Mouse (Mus musculus): Measurements from ENCODE around the gene Rora. TPM values are rescaled to one million over a fixed set of nuclear protein-coding genes. Genes with fewer than 3 reads are reported as not detected.

Gene Rora
- polyA plus RNA-seq, 1 experiment from 2014 or later, result 11.1 TPM

- peak overlapping the region; percentile 61 for H3K27ac ChIP-seq (replicated peaks)
- no peaks in the 10 kb centered on the region for H3K27me3 ChIP-seq
- H3K36me3 ChIP-seq, result no peaks in the 10 kb centered on the region
- H3K9ac ChIP-seq, result no peak overlapping the region
- no peak overlapping the region for H3K4me3 ChIP-seq
- peaks cover 24% of the 10 kb centered on the region for H3K4me1 ChIP-seq (replicated peaks)
- WGBS, result 18% methylated on average over 4 of the region's 4 CpGs
- no peak overlapping the region for H3K4me2 ChIP-seq
- H3K9me3 ChIP-seq, result no peaks in the 10 kb centered on the region
- ATAC-seq (ENCODE audit: low read depth), result peak; percentile 67; the same call in 1 of the 2 replicates
These were observed 41.4 kb downstream of the Rora start for GRCm38 (mm10) chr9:68694889-68695495.

GRCm38 (mm10) chr9:68695496-68695969 is 41.9 kb downstream of the Rora start:
- peaks cover 24% of the 10 kb centered on the region for H3K4me1 ChIP-seq (replicated peaks)
- no peaks in the 10 kb centered on the region for H3K36me3 ChIP-seq
- H3K9ac ChIP-seq, result no peak overlapping the region
- H3K27me3 ChIP-seq, result no peaks in the 10 kb centered on the region
- H3K4me3 ChIP-seq, result no peak overlapping the region
- H3K27ac ChIP-seq (replicated peaks), result peak overlapping the region; percentile 61
- 0 out of 2 replicates have a peak, but pooled peaks have one; percentile 19 for ATAC-seq (ENCODE audit: low read depth)
- H3K4me2 ChIP-seq, result no peak overlapping the region
- 37% methylated on average over 16 of the region's 16 CpGs for WGBS
- no peaks in the 10 kb centered on the region for H3K9me3 ChIP-seq

DNA sequence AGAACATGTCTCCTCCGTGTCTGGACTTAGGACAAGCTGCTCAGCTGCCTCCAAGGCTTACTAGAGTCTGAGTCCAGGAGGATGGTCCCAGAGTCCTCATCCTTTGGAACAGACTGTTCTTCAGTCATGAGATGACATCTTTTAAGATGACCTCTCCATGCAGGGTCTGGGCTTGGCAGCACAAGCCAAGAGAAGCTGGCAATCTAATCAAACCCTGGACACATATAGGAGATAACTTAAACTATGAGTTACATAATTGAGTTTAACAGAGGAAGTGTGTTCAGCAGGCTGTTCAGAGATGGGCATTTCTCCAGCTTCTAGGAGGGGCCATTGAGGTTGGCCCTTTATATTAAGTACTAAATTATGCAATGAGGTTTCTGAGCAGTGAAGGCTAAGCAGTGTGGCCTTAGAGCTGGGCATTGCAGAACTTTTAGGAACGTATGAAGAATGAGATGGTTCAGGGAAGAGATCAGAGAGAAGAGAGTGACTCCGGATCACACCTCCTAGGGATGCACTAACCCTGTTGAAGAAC is 42.9 kb downstream of the Rora start:
- WGBS, result 83% methylated on average over 3 of the region's 3 CpGs
- H3K27ac ChIP-seq (replicated peaks), result no peak overlapping the region
- no peaks in the 10 kb centered on the region for H3K9me3 ChIP-seq
- no peak overlapping the region for H3K4me2 ChIP-seq
- H3K4me3 ChIP-seq, result no peak overlapping the region
- H3K9ac ChIP-seq, result no peak overlapping the region
- peaks cover 24% of the 10 kb centered on the region for H3K4me1 ChIP-seq (replicated peaks)
- no peaks in the 10 kb centered on the region for H3K36me3 ChIP-seq
- ATAC-seq (ENCODE audit: low read depth), result no peak
- H3K27me3 ChIP-seq, result no peaks in the 10 kb centered on the region

DNA sequence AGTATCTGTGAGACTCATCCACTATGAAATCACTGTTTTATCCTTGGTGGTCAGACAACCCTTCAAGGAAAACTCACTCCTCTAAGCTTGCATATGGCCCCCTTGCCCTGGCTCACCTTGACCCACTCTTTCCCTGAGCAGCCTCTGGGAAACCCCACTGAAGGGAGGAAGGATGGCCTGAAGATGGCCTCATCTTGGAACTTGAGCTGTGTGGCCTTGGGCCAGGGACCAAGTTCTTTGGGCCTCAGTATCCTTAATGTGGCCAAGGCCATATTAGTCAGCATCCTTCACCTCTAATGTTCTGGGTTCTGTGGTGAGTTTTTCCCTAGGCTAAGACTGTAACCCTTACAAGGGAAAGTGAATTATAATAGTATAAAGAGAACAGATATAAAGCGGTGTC is 45.8 kb downstream of the Rora start:
- Histone ChIP-seq H3K4me1 (replicated peaks) (peaks cover 24% of the 10 kb centered on the region), H3K36me3 (no peaks in the 10 kb centered on the region), H3K27me3 (no peaks in the 10 kb centered on the region), H3K4me3 (no peak overlapping the region), H3K27ac (replicated peaks) (no peak overlapping the region), H3K4me2 (no peak overlapping the region), H3K9me3 (no peaks in the 10 kb centered on the region), H3K9ac (no peak overlapping the region)
- WGBS, result 89% methylated on average over 1 of the region's 1 CpGs
- ATAC-seq (ENCODE audit: low read depth), result no peak

DNA sequence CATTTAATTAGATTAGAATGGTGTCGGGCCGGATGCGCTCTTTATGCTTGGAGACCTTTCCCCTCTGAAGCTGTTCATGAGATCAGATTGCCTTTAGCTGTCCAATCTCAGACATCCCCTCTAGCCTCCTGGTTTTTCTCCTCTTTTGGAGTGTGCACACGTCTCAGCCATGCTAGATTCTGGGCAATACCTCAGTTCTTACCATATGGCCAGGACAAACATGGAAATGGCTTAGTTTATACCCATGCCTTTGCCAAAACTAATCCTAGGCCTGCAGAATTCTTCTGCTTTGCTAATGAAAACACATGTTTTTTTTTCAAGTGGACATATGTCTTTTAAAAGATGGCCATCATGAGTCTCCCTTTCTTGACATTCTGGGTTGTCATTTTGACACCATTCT is 46.3 kb downstream of the Rora start:
- Histone ChIP-seq H3K4me3 (no peak overlapping the region), H3K4me2 (no peak overlapping the region), H3K9ac (no peak overlapping the region), H3K36me3 (no peaks in the 10 kb centered on the region), H3K27me3 (no peaks in the 10 kb centered on the region), H3K27ac (replicated peaks) (no peak overlapping the region), H3K4me1 (replicated peaks) (peaks cover 20% of the 10 kb centered on the region), H3K9me3 (no peaks in the 10 kb centered on the region)
- WGBS, result 57% methylated on average over 4 of the region's 4 CpGs
- no peak for ATAC-seq (ENCODE audit: low read depth)

- no peak overlapping the region for H3K4me2 ChIP-seq
- WGBS, result 69% methylated on average over 5 of the region's 5 CpGs
- no peaks in the 10 kb centered on the region for H3K9me3 ChIP-seq
- no peak overlapping the region for H3K27ac ChIP-seq (replicated peaks)
- ATAC-seq (ENCODE audit: low read depth), result no peak
- H3K36me3 ChIP-seq, result no peaks in the 10 kb centered on the region
- H3K9ac ChIP-seq, result no peak overlapping the region
- no peak overlapping the region for H3K4me3 ChIP-seq
- no peaks in the 10 kb centered on the region for H3K27me3 ChIP-seq
- peaks cover 13% of the 10 kb centered on the region for H3K4me1 ChIP-seq (replicated peaks)
These were observed 54.0 kb downstream of the Rora start for GRCm38 (mm10) chr9:68707636-68708035.

GRCm38 (mm10) chr9:68709232-68709631 is 55.6 kb downstream of the Rora start:
- no peak for ATAC-seq (ENCODE audit: low read depth)

GRCm38 (mm10) chr9:68710893-68711654 is 57.5 kb downstream of the Rora start:
- no peak overlapping the region for H3K4me3 ChIP-seq
- no peaks in the 10 kb centered on the region for H3K36me3 ChIP-seq
- H3K27ac ChIP-seq (replicated peaks), result peak overlapping the region; percentile 53
- H3K4me2 ChIP-seq, result no peak overlapping the region
- 68% methylated on average over 14 of the region's 14 CpGs for WGBS
- H3K4me1 ChIP-seq (replicated peaks), result peaks cover 13% of the 10 kb centered on the region
- ATAC-seq (ENCODE audit: low read depth), result no peak
- no peak overlapping the region for H3K9ac ChIP-seq
- no peaks in the 10 kb centered on the region for H3K27me3 ChIP-seq
- no peaks in the 10 kb centered on the region for H3K9me3 ChIP-seq

More at GRCm38 (mm10) chr9:68709232-68709631, 55.6 kb downstream of the Rora start:
- no peaks in the 10 kb centered on the region for H3K27me3 ChIP-seq
- no peak overlapping the region for H3K27ac ChIP-seq (replicated peaks)
- 62% methylated on average over 8 of the region's 8 CpGs for WGBS
- H3K4me1 ChIP-seq (replicated peaks), result peaks cover 13% of the 10 kb centered on the region
- H3K4me3 ChIP-seq, result no peak overlapping the region
- H3K4me2 ChIP-seq, result no peak overlapping the region
- no peaks in the 10 kb centered on the region for H3K36me3 ChIP-seq
- no peak overlapping the region for H3K9ac ChIP-seq
- H3K9me3 ChIP-seq, result no peaks in the 10 kb centered on the region

DNA sequence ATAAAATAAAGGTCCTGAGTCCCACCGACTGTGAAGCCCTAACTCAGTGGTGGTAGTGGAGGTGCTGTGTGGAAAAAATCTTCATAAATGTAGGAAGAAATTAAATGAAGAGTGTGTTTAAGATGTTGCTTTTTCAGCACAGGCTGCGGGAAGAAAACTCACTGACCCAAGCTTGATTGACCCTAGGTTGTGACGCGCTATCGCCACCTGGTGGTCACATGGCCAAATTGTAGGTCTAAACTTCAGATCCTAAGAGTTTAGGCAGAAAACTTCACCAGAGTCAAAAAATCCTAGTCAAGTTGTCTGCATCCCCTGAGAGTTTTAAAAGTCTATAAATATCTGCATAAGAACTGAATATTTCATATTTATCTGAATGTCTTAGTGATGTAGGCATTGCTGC is 63.4 kb downstream of the Rora start:
- H3K9ac ChIP-seq, result no peak overlapping the region
- H3K4me1 ChIP-seq (replicated peaks), result no peaks in the 10 kb centered on the region
- no peaks in the 10 kb centered on the region for H3K9me3 ChIP-seq
- ATAC-seq (ENCODE audit: low read depth), result no peak
- H3K27ac ChIP-seq (replicated peaks), result no peak overlapping the region
- H3K36me3 ChIP-seq, result no peaks in the 10 kb centered on the region
- H3K27me3 ChIP-seq, result no peaks in the 10 kb centered on the region
- H3K4me2 ChIP-seq, result no peak overlapping the region
- H3K4me3 ChIP-seq, result no peak overlapping the region
- 19% methylated on average over 5 of the region's 5 CpGs for WGBS

- WGBS, result 85% methylated on average over 6 of the region's 6 CpGs
- ATAC-seq (ENCODE audit: low read depth), result no peak
- no peak overlapping the region for H3K4me3 ChIP-seq
- 0 out of 2 replicates have a peak overlapping the region, but pooled peaks have one; percentile 1 for H3K27ac ChIP-seq (replicated peaks)
- H3K4me1 ChIP-seq (replicated peaks), result no peaks in the 10 kb centered on the region
- H3K36me3 ChIP-seq, result no peaks in the 10 kb centered on the region
- no peaks in the 10 kb centered on the region for H3K27me3 ChIP-seq
- H3K4me2 ChIP-seq, result no peak overlapping the region
- no peaks in the 10 kb centered on the region for H3K9me3 ChIP-seq
- no peak overlapping the region for H3K9ac ChIP-seq
These were observed 64.8 kb downstream of the Rora start for GRCm38 (mm10) chr9:68718427-68718826.

DNA sequence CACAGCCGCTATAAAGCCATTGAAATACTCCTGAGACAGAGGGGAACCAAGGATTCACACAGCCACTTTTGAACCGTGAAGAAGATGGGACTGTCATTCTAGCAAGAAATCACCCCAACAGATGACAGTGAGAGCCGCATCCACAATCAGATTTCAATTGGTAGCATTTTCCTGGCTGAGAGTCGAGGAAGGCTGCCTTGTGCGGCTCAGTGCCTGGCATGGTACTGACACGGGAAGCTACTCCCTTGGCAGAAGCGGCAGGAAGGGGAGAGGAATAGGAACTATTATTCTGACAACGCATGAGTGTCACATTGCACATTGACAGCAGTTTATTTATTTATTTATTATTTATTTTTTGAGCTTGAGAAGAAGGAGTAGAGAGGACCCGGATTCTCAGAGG is 65.7 kb downstream of the Rora start:
- H3K27ac ChIP-seq (replicated peaks), result no peak overlapping the region
- no peak overlapping the region for H3K4me3 ChIP-seq
- ATAC-seq (ENCODE audit: low read depth), result no peak

GRCm38 (mm10) chr9:68724636-68725285 is 71.2 kb downstream of the Rora start:
- Histone ChIP-seq H3K27ac (replicated peaks) (no peak overlapping the region), H3K36me3 (no peaks in the 10 kb centered on the region), H3K4me2 (no peak overlapping the region), H3K27me3 (no peaks in the 10 kb centered on the region), H3K4me1 (replicated peaks) (no peaks in the 10 kb centered on the region), H3K9ac (no peak overlapping the region), H3K4me3 (no peak overlapping the region), H3K9me3 (no peaks in the 10 kb centered on the region)
- no peak for ATAC-seq (ENCODE audit: low read depth)
- 91% methylated on average over 8 of the region's 8 CpGs for WGBS

More for the DNA sequence above, 65.7 kb downstream of the Rora start:
- Histone ChIP-seq H3K36me3 (no peaks in the 10 kb centered on the region), H3K9me3 (no peaks in the 10 kb centered on the region), H3K9ac (no peak overlapping the region), H3K4me1 (replicated peaks) (no peaks in the 10 kb centered on the region), H3K27me3 (no peaks in the 10 kb centered on the region), H3K4me2 (no peak overlapping the region)
- WGBS, result 82% methylated on average over 9 of the region's 9 CpGs
